Mouse (Mus musculus) retina, adult 2 months (tissue): Measurements from ENCODE around the gene Map3k4.

Experiments
- DNase-seq: peaks from one replicate; pipeline ENCODE4 v3.0.0-alpha.2; 2012; ENCODE audit warnings: low read depth, low spot score

Gene Map3k4

GRCm38 (mm10) chr17:12185855-12186254, 132.7 kb downstream of the Map3k4 start:
- no peak for DNase-seq

GRCm38 (mm10) chr17:12184283-12184682, 134.3 kb downstream of the Map3k4 start:
- DNase-seq, result no peak

GRCm38 (mm10) chr17:12182702-12183485, 135.7 kb downstream of the Map3k4 start:
- no peak for DNase-seq

GRCm38 (mm10) chr17:12179766-12180165, 138.8 kb downstream of the Map3k4 start:
- DNase-seq, result no peak

- no peak for DNase-seq
Observed at GRCm38 (mm10) chr17:12179339-12179738, 139.3 kb downstream of the Map3k4 start.
